Mouse (Mus musculus) forebrain, embryonic 14.5 days (tissue): ENCODE measurements around the gene Zdhhc3. TPM values are rescaled to one million over a fixed set of nuclear protein-coding genes. Genes with fewer than 3 reads are reported as not detected.

Experiments used
- ATAC-seq: fragments of 200-750 bp; cut with Nextera tagmentation; 2 replicates; pipeline ENCODE4 v1.8.0; 2017; ENCODE audit warnings: mild to moderate bottlenecking, moderate library complexity
- DNase-seq: peaks from one replicate; pipeline ENCODE4 v3.0.0-alpha.2; 2015; ENCODE audit warnings: low spot score
- H3K27ac ChIP-seq: fragments of 300-500 bp; sonication (generic); 2 replicates; pipeline ENCODE4 v1.5.1; 2014; ENCODE audit warnings: low read depth, mild to moderate bottlenecking, control low read depth, low read length, moderate library complexity
- H3K27me3 ChIP-seq: fragments of 300-500 bp; sonication (generic); replicated peaks from 2 replicates; pipeline ENCODE4 v1.6.1; 2014; ENCODE audit warnings: low read length, control low read depth, mixed read lengths; ENCODE audit not compliant: control insufficient read depth, insufficient read depth
- H3K36me3 ChIP-seq: fragments of 300-500 bp; sonication (generic); 2 replicates; pipeline ENCODE4 v1.6.1; 2014; ENCODE audit warnings: low read length, control low read depth; ENCODE audit not compliant: control insufficient read depth, insufficient read depth
- H3K4me1 ChIP-seq: fragments of 300-500 bp; sonication (generic); 2 replicates; pipeline ENCODE4 v1.6.1; 2014; ENCODE audit warnings: antibody characterized with exemption, low read length, control low read depth; ENCODE audit not compliant: control insufficient read depth, insufficient read depth
- H3K4me2 ChIP-seq: fragments of 300-500 bp; sonication (generic); 2 replicates; pipeline ENCODE4 v1.6.1; 2014; ENCODE audit warnings: mild to moderate bottlenecking, control low read depth, low read length
- H3K4me3 ChIP-seq: fragments of 300-500 bp; sonication (generic); 2 replicates; pipeline ENCODE4 v1.5.1; 2014; ENCODE audit warnings: low read depth, low read length, control low read depth
- H3K9ac ChIP-seq: fragments of 300-500 bp; sonication (generic); 2 replicates; pipeline ENCODE4 v1.6.1; 2014; ENCODE audit warnings: mild to moderate bottlenecking, low read length, control low read depth, moderate library complexity
- H3K9me3 ChIP-seq: fragments of 300-500 bp; sonication (generic); replicated peaks from 2 replicates; pipeline ENCODE4 v1.6.1; 2016; ENCODE audit warnings: low read length, control low read depth, mixed read lengths; ENCODE audit not compliant: control insufficient read depth
- WGBS: fragments of 180-500 bp; shearing (Covaris S2); extraction: QIAGEN DNeasy Blood & Tissue Kit; methylation state at CpG from one replicate; pipeline ENCODE4 v1.1.7; 2014; 5-methylcytosine and 5-hydroxymethylcytosine counted together
- polyA plus RNA-seq: library from polyadenylated mRNA; unstranded; fragments of >200 nt; fragmentation: Nextera tagmentation; extraction: Ambion mirVana; gene quantifications from 2 replicates; pipeline ENCODE4 v1.2.1, GENCODE M21; 2014

Zdhhc3 gene
- polyA plus RNA-seq, 1 experiment from 2014 or later: 51.2 TPM

- DNase-seq (no peak), ATAC-seq (no peak)
- Histone ChIP-seq H3K27ac (no peak overlapping the region), H3K36me3 (peaks cover 68% of the 10 kb centered on the region), H3K9ac (no peak overlapping the region), H3K4me2 (no peak overlapping the region), H3K4me1 (no peaks in the 10 kb centered on the region), H3K9me3 (no peaks in the 10 kb centered on the region), H3K27me3 (no peaks in the 10 kb centered on the region), H3K4me3 (no peak overlapping the region)
- 94% methylated on average over 16 of the region's 16 CpGs for WGBS
Observed at GRCm38 (mm10) chr9:123099631-123100455, 13.2 kb downstream of the Zdhhc3 start.

GRCm38 (mm10) chr9:123090844-123091243 lies 22.2 kb downstream of the Zdhhc3 start:
- DNase-seq (no peak), ATAC-seq (no peak)
- no peaks in the 10 kb centered on the region for H3K9me3 ChIP-seq
- no peak overlapping the region for H3K4me3 ChIP-seq
- peaks cover 46% of the 10 kb centered on the region for H3K36me3 ChIP-seq
- H3K4me1 ChIP-seq: no peaks in the 10 kb centered on the region
- H3K27me3 ChIP-seq: no peaks in the 10 kb centered on the region
- H3K4me2 ChIP-seq: no peak overlapping the region
- 93% methylated on average over 4 of the region's 4 CpGs for WGBS
- no peak overlapping the region for H3K9ac ChIP-seq
- H3K27ac ChIP-seq: no peak overlapping the region

DNA sequence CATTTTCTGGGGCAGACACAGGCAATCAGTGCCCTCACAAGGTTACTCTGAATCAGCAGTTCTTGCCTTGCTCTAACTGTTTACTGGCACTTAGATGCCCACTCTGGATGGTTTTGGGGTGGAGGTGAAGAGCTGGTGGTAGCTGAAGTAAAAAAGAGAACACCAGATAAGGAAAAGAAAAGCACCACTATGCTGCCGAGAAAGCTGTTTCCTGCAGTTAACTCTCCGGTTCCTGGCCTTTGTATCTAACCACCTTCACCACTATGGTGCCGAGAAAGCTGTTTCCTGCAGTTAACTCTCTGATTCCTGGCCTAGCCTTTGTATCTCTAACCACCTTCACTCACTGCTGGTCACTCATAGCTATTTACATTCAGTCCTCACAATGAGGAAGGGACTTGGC lies 25.4 kb downstream of the Zdhhc3 start:
- Histone ChIP-seq H3K4me2 (no peak overlapping the region), H3K27me3 (no peaks in the 10 kb centered on the region), H3K4me3 (no peak overlapping the region), H3K4me1 (no peaks in the 10 kb centered on the region), H3K36me3 (peaks cover 62% of the 10 kb centered on the region), H3K27ac (no peak overlapping the region), H3K9me3 (no peaks in the 10 kb centered on the region), H3K9ac (no peak overlapping the region)
- ATAC-seq: no peak
- DNase-seq: no peak
- 77% methylated on average over 3 of the region's 3 CpGs for WGBS

GRCm38 (mm10) chr9:123085373-123085772 lies 27.6 kb downstream of the Zdhhc3 start:
- H3K27ac ChIP-seq: no peak overlapping the region
- no peaks in the 10 kb centered on the region for H3K9me3 ChIP-seq
- no peak overlapping the region for H3K4me2 ChIP-seq
- H3K9ac ChIP-seq: no peak overlapping the region
- no peaks in the 10 kb centered on the region for H3K27me3 ChIP-seq
- H3K4me3 ChIP-seq: no peak overlapping the region
- 84% methylated on average over 1 of the region's 1 CpGs for WGBS
- H3K36me3 ChIP-seq: peaks cover 75% of the 10 kb centered on the region
- DNase-seq: no peak
- H3K4me1 ChIP-seq: no peaks in the 10 kb centered on the region
- ATAC-seq: no peak

- Histone ChIP-seq H3K4me3 (no peak overlapping the region), H3K4me2 (no peak overlapping the region), H3K27ac (no peak overlapping the region), H3K27me3 (no peaks in the 10 kb centered on the region), H3K9me3 (no peaks in the 10 kb centered on the region), H3K36me3 (peaks cover 84% of the 10 kb centered on the region), H3K9ac (no peak overlapping the region), H3K4me1 (no peaks in the 10 kb centered on the region)
- WGBS: 75% methylated on average over 1 of the region's 1 CpGs
- ATAC-seq: no peak
- no peak for DNase-seq
Observed at GRCm38 (mm10) chr9:123080796-123081195, 32.2 kb downstream of the Zdhhc3 start.

DNA sequence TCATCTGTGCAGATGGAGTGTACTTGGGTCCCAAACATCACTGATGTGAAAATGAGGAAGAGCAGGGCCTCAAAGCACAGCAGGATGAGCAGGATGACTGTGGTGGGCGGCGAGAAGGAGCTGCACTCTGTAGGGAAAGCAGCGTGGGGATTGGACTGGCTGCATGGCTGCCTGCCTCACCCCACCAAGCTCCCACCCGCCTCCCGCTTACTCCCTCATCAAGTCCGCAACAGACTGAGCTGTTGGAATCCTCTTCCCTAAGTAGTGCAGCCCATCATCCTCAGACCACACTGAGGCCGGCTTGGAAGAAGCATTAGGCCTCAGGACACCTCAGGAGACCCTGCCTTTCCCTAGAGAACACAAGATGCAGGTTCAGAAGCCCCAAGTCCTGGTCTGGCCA lies 32.6 kb downstream of the Zdhhc3 start:
- no peaks in the 10 kb centered on the region for H3K9me3 ChIP-seq

DNA sequence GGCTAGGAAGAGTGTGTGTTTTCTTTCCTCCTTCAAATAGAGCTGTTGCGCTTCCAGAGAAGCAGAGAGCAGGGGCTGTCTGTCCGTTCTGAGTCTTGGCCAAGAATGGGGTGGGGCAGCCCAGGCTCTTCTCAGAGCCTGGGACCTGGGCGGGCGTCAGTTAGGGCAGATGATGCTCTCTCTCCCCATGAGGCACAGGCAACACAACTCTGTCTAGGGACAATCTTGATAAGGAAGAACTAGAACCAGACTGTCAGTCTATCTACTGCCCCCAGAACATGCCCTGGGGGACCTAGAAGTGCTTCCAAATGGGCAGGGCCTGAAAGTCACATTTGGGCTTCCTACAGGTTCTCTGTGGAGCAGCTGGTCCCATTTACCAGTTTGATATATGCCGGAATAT lies 33.9 kb downstream of the Zdhhc3 start:
- H3K9me3 ChIP-seq: no peaks in the 10 kb centered on the region
- H3K4me3 ChIP-seq: no peak overlapping the region
- H3K27me3 ChIP-seq: no peaks in the 10 kb centered on the region
- 92% methylated on average over 5 of the region's 5 CpGs for WGBS
- H3K9ac ChIP-seq: no peak overlapping the region
- ATAC-seq: no peak
- H3K27ac ChIP-seq: no peak overlapping the region
- H3K4me2 ChIP-seq: no peak overlapping the region
- H3K4me1 ChIP-seq: no peaks in the 10 kb centered on the region
- no peak for DNase-seq
- H3K36me3 ChIP-seq: peaks cover 79% of the 10 kb centered on the region

More for the DNA sequence above, 32.6 kb downstream of the Zdhhc3 start:
- no peaks in the 10 kb centered on the region for H3K4me1 ChIP-seq
- H3K27me3 ChIP-seq: no peaks in the 10 kb centered on the region
- peaks cover 84% of the 10 kb centered on the region for H3K36me3 ChIP-seq
- no peak for ATAC-seq
- WGBS: 90% methylated on average over 7 of the region's 7 CpGs
- no peak overlapping the region for H3K9ac ChIP-seq
- no peak for DNase-seq
- no peak overlapping the region for H3K4me3 ChIP-seq
- no peak overlapping the region for H3K4me2 ChIP-seq
- no peak overlapping the region for H3K27ac ChIP-seq

DNA sequence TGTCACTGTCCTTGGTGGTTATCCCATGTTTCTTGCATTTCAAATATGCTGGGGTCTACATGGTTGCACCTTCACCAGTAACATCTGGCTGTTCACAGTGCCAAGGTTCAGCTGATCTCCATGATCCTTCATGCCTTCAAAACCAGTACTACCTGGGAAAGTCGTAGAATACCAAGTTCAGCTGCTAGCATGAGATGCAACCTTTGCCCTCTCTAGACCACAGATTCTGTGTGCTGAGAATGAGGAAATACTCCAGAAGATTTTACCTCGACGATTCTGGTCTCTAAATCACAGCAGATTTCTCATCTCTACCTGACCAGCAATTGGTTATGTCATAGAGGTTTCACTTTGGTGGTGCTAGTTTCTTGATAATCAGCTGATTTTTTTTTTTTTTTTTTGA lies 52.8 kb downstream of the Zdhhc3 start:
- 89% methylated on average over 3 of the region's 3 CpGs for WGBS
- Histone ChIP-seq H3K9ac (no peak overlapping the region), H3K4me1 (no peaks in the 10 kb centered on the region), H3K4me3 (no peak overlapping the region), H3K4me2 (no peak overlapping the region), H3K27me3 (no peaks in the 10 kb centered on the region), H3K9me3 (no peaks in the 10 kb centered on the region), H3K36me3 (no peaks in the 10 kb centered on the region), H3K27ac (no peak overlapping the region)
- no peak for DNase-seq
- no peak for ATAC-seq

- no peak overlapping the region for H3K4me2 ChIP-seq
- ATAC-seq: no peak
- H3K27me3 ChIP-seq: no peaks in the 10 kb centered on the region
- no peaks in the 10 kb centered on the region for H3K9me3 ChIP-seq
- no peaks in the 10 kb centered on the region for H3K36me3 ChIP-seq
- DNase-seq: no peak
- H3K4me1 ChIP-seq: no peaks in the 10 kb centered on the region
- no peak overlapping the region for H3K9ac ChIP-seq
- no peak overlapping the region for H3K4me3 ChIP-seq
- no peak overlapping the region for H3K27ac ChIP-seq
Observed at GRCm38 (mm10) chr9:123058724-123059292, 54.2 kb downstream of the Zdhhc3 start.
